Mouse (Mus musculus): ENCODE data around the gene Tagap1.
A peak's percentile ranks its signal among the peaks of the same experiment; 100 is the strongest.
"Not testable (repeated sequence)": the region's sequence is repeated elsewhere in the genome, so short reads cannot be mapped to it uniquely, and the experiment has no call there.

Gene Tagap1

GRCm38 (mm10) chr17:6961181-6962000, 435 bp upstream of the Tagap1 start:
- DNase-seq: not testable (repeated sequence)

GRCm38 (mm10) chr17:6960349-6960748, 607 bp downstream of the Tagap1 start:
- DNase-seq: not testable (repeated sequence)

- not testable (repeated sequence) for DNase-seq
Measured at GRCm38 (mm10) chr17:6959543-6960259, 1.3 kb downstream of the Tagap1 start.

GRCm38 (mm10) chr17:6958881-6959280, 2.1 kb downstream of the Tagap1 start:
- DNase-seq: not testable (repeated sequence)

GRCm38 (mm10) chr17:6948769-6949228, 12.2 kb downstream of the Tagap1 start:
- not testable (repeated sequence) for DNase-seq

GRCm38 (mm10) chr17:6947984-6948768, 12.8 kb downstream of the Tagap1 start, which contains the start of gene Rsph3b:
TSS of gene Rsph3b (minus strand) at chr17:6948682.
- DNase-seq: peak; percentile 87

- not testable (repeated sequence) for DNase-seq
Measured at GRCm38 (mm10) chr17:6947637-6947983, 13.3 kb downstream of the Tagap1 start.

- not testable (repeated sequence) for DNase-seq
Measured at GRCm38 (mm10) chr17:6942560-6942959, 18.4 kb downstream of the Tagap1 start.

GRCm38 (mm10) chr17:6931625-6932024, 29.3 kb downstream of the Tagap1 start:
- not testable (repeated sequence) for DNase-seq

- DNase-seq: not testable (repeated sequence)
Measured at GRCm38 (mm10) chr17:6920351-6920894, 40.5 kb downstream of the Tagap1 start.

- DNase-seq: not testable (repeated sequence)
Measured at GRCm38 (mm10) chr17:6919388-6919787, 41.6 kb downstream of the Tagap1 start.

- DNase-seq: not testable (repeated sequence)
Measured at GRCm38 (mm10) chr17:6915282-6915681, 45.7 kb downstream of the Tagap1 start.

- DNase-seq: not testable (repeated sequence)
Measured at GRCm38 (mm10) chr17:6914066-6914465, 46.9 kb downstream of the Tagap1 start.
